8 mouse cellular contexts compared by ENCODE assay signal in genomic region chr19:16437170-16437483, GRCm38 (mm10). TPM values are rescaled to one million over a fixed set of nuclear protein-coding genes. Genes with fewer than 3 reads are reported as not detected.
A peak's percentile ranks its signal among the peaks of the same experiment; 100 is the strongest.
DNase-seq lines count a peak whose midpoint lies in the region; ATAC-seq and TF ChIP-seq lines count a peak whose summit lies in the region.
"Had no signal": no experiment of that assay in that cellular context is flagged by ENCODE, and none has a peak within 500 bp of the region (broad histone marks: within the 10 kb centered on the region; RNA-seq: fewer than 3 reads in every experiment).

No protein-coding gene starts in this region.

- H3K4me3 ChIP-seq in kidney, postnatal 0 days (replicated peaks; ENCODE audit: low read depth, low read length): peak overlapping the region; percentile 44
- H3K4me3 ChIP-seq in embryonic facial prominence, embryonic 15.5 days (replicated peaks): peak overlapping the region; percentile 46
- H3K4me3 ChIP-seq in intestine, embryonic 14.5 days (ENCODE audit: low read depth, low read length): peak overlapping the region; percentile 55
- no peak overlapping the region; the same call in 1 of the 2 replicates for H3K4me3 ChIP-seq in midbrain, postnatal 0 days (ENCODE audit: low read depth, low read length)

- ATAC-seq in kidney, postnatal 0 days (replicated peaks; ENCODE audit: low FRiP score, low read depth): no peak
- ATAC-seq in embryonic facial prominence, embryonic 15.5 days (ENCODE audit: insufficient number of reproducible peaks, low FRiP score, low TSS enrichment, low read depth): no peak
- ATAC-seq in intestine, embryonic 14.5 days (replicated peaks; ENCODE audit: low FRiP score, low TSS enrichment, low read depth): no peak
- ATAC-seq in midbrain, postnatal 0 days (ENCODE audit: low FRiP score): no peak

- peak overlapping the region; percentile 67 for H3K27ac ChIP-seq in kidney, postnatal 0 days
- H3K27ac ChIP-seq in embryonic facial prominence, embryonic 15.5 days (replicated peaks): no peak overlapping the region
- peak overlapping the region; percentile 30 for H3K27ac ChIP-seq in intestine, embryonic 14.5 days (ENCODE audit: low read depth)
- H3K27ac ChIP-seq in midbrain, postnatal 0 days (ENCODE audit: low read depth, low read length): no peak overlapping the region

- no peaks in the 10 kb centered on the region for H3K9me3 ChIP-seq in kidney, postnatal 0 days (replicated peaks; ENCODE audit: low read length)
- H3K9me3 ChIP-seq in embryonic facial prominence, embryonic 15.5 days (replicated peaks): no peaks in the 10 kb centered on the region
- no peaks in the 10 kb centered on the region for H3K9me3 ChIP-seq in intestine, embryonic 14.5 days (ENCODE audit: control insufficient read depth, low read length)
- H3K9me3 ChIP-seq in midbrain, postnatal 0 days (ENCODE audit: low read length): no peaks in the 10 kb centered on the region
- H3K9me3 ChIP-seq: megakaryocyte, embryonic 14.5 days had no signal

- no peak for DNase-seq in kidney, postnatal 0 days (ENCODE audit: low spot score)
- no peak for DNase-seq in kidney, adult 9 months
- no peak for DNase-seq in intestine, embryonic 14.5 days (ENCODE audit: low spot score)
- DNase-seq in midbrain, postnatal 0 days (ENCODE audit: low spot score): no peak
- DNase-seq in layer of hippocampus, adult 11-12 months (ENCODE audit: low spot score): no peak
- DNase-seq in natural killer cell, adult 2 months (ENCODE audit: low spot score in 2 of 2): no peak

- H3K4me1 ChIP-seq in kidney, postnatal 0 days (replicated peaks; ENCODE audit: insufficient read depth, low read length): peaks cover 21% of the 10 kb centered on the region
- H3K4me1 ChIP-seq in embryonic facial prominence, embryonic 15.5 days: peaks cover 22% of the 10 kb centered on the region
- H3K4me1 ChIP-seq in intestine, embryonic 14.5 days (replicated peaks; ENCODE audit: control insufficient read depth, insufficient read depth, low read length): peaks cover 28% of the 10 kb centered on the region
- H3K4me1 ChIP-seq in midbrain, postnatal 0 days (ENCODE audit: insufficient read depth, low read length): peaks cover 11% of the 10 kb centered on the region; the same call in 1 of the 2 replicates

- no peak for TF ChIP-seq CTCF in kidney, postnatal 0 days (IDR thresholded peaks at IDR 0.05; ENCODE audit: low read depth)
- TF ChIP-seq CTCF in midbrain, postnatal 0 days (IDR thresholded peaks at IDR 0.05): no peak

- peak overlapping the region; percentile 76 for H3K4me2 ChIP-seq in kidney, postnatal 0 days (ENCODE audit: low read length)
- peak overlapping the region; percentile 72; the same call in 1 of the 2 replicates for H3K4me2 ChIP-seq in embryonic facial prominence, embryonic 15.5 days (replicated peaks)
- peak overlapping the region; percentile 66 for H3K4me2 ChIP-seq in intestine, embryonic 14.5 days (ENCODE audit: low read length)
- H3K4me2 ChIP-seq in midbrain, postnatal 0 days (ENCODE audit: low read depth, low read length, poor library complexity, severe bottlenecking): 0 out of 2 replicates have a peak overlapping the region, but pooled peaks have one; percentile 64

- WGBS in kidney, postnatal 0 days: 76% methylated on average over 4 of the region's 4 CpGs
- 58% methylated on average over 4 of the region's 4 CpGs for WGBS in embryonic facial prominence, embryonic 15.5 days
- 63% methylated on average over 4 of the region's 4 CpGs for WGBS in intestine, embryonic 14.5 days
- 40% methylated on average over 4 of the region's 4 CpGs for WGBS in midbrain, postnatal 0 days

- H3K9ac ChIP-seq in kidney, postnatal 0 days (ENCODE audit: low read depth, low read length): no peak overlapping the region; the same call in 1 of the 2 replicates
- H3K9ac ChIP-seq in embryonic facial prominence, embryonic 15.5 days: no peak overlapping the region
- H3K9ac ChIP-seq in intestine, embryonic 14.5 days (ENCODE audit: low read length): peak overlapping the region; percentile 60
- no peak overlapping the region for H3K9ac ChIP-seq in midbrain, postnatal 0 days (replicated peaks; ENCODE audit: low read length, poor library complexity, severe bottlenecking)

- H3K36me3 ChIP-seq in kidney, postnatal 0 days (ENCODE audit: insufficient read depth, low read length): no peaks in the 10 kb centered on the region
- H3K36me3 ChIP-seq in embryonic facial prominence, embryonic 15.5 days: no peaks in the 10 kb centered on the region
- no peaks in the 10 kb centered on the region for H3K36me3 ChIP-seq in intestine, embryonic 14.5 days (ENCODE audit: control insufficient read depth, insufficient read depth, low read length)
- no peaks in the 10 kb centered on the region for H3K36me3 ChIP-seq in midbrain, postnatal 0 days (ENCODE audit: insufficient read depth, low read length)

- no peaks in the 10 kb centered on the region for H3K27me3 ChIP-seq in kidney, postnatal 0 days (ENCODE audit: insufficient read depth, low read length)
- peaks cover 21% of the 10 kb centered on the region for H3K27me3 ChIP-seq in embryonic facial prominence, embryonic 15.5 days
- H3K27me3 ChIP-seq in intestine, embryonic 14.5 days (replicated peaks; ENCODE audit: control insufficient read depth, insufficient read depth, low read length): no peaks in the 10 kb centered on the region
- peaks cover 31% of the 10 kb centered on the region for H3K27me3 ChIP-seq in midbrain, postnatal 0 days (ENCODE audit: insufficient read depth, low read length)

RNA-seq across cellular contexts. Expression of gene Gna14, which starts 1.6 kb away (rescaled TPM):
- polyA plus RNA-seq in kidney, postnatal 0 days (2015; fragmentation: Nextera tagmentation; extraction: Ambion mirVana): 9.8 and 11.8 TPM in 2 replicates
- polyA plus RNA-seq in embryonic facial prominence, embryonic 15.5 days (2015; fragmentation: Nextera tagmentation; extraction: Ambion mirVana): 4.7 and 4.8 TPM in 2 replicates
- 23.8 and 24.8 TPM in 2 replicates for polyA plus RNA-seq in intestine, embryonic 14.5 days (2014; fragmentation: Nextera tagmentation; extraction: Ambion mirVana)
- total RNA-seq in midbrain, postnatal 0 days (2014; rRNA removed): 0.57 and 0.93 TPM in 2 replicates
- 0.43 and 0.60 TPM in 2 replicates for polyA plus RNA-seq in midbrain, postnatal 0 days (2015; fragmentation: Nextera tagmentation; extraction: Ambion mirVana)

Comparison
In these comparisons a context has a peak if more than half of its experiments do, and no peak if none do; other contexts are left out.
1. H3K27ac ChIP-seq: peak in kidney, postnatal 0 days (single experiment) and intestine, embryonic 14.5 days (single experiment); none in embryonic facial prominence, embryonic 15.5 days (single experiment) and midbrain, postnatal 0 days (single experiment).
2. Peak in every context shown above with its lines, with median percentiles within 50 percentile points of each other: H3K4me2 ChIP-seq.